Mouse (Mus musculus): ENCODE results near the gene Popdc3. TPM values are rescaled to one million over a fixed set of nuclear protein-coding genes. Genes with fewer than 3 reads are reported as not detected.

Gene Popdc3
- polyA plus RNA-seq, 1 experiment: 8.8 TPM

- no peak for DNase-seq
- Histone ChIP-seq H3K4me3 (replicated peaks; ENCODE audit: extremely low read depth, low read depth, low read length) (no peak overlapping the region), H3K4me1 (ENCODE audit: control insufficient read depth, insufficient read depth, low read length) (no peaks in the 10 kb centered on the region)
- no peak for TF ChIP-seq POLR2A (IDR thresholded peaks at IDR 0.05; ENCODE audit: borderline replicate concordance, extremely low read depth, low read depth, low read length)
- no peak for TF ChIP-seq CTCF (IDR thresholded peaks at IDR 0.05; ENCODE audit: insufficient read depth, low read length)
- WGBS: 84% methylated on average over 17 of the region's 17 CpGs
Measured at GRCm38 (mm10) chr10:45366987-45367705, 189.2 kb downstream of the Popdc3 start.

Other genes with a start within 250 kb of the Popdc3 start
- gene Prep, start 110.9 kb upstream of the Popdc3 start, polyA plus RNA-seq (2012; rRNA removed): 18.0 and 19.8 TPM in 2 replicates
- 1.1 and 2.0 TPM in 2 replicates for gene Bves, start 157.7 kb downstream of the Popdc3 start, polyA plus RNA-seq (2012; rRNA removed)